Mouse (Mus musculus): ENCODE measurements around the gene Zfyve21. TPM values are rescaled to one million over a fixed set of nuclear protein-coding genes. Genes with fewer than 3 reads are reported as not detected.

Gene Zfyve21
- polyA plus RNA-seq, 1 experiment, result 23.8 TPM

- Histone ChIP-seq H3K4me1 (ENCODE audit: control insufficient read depth, insufficient read depth, low read length) (no peaks in the 10 kb centered on the region), H3K4me3 (ENCODE audit: control insufficient read depth, low read depth, low read length) (no peak overlapping the region), H3K36me3 (ENCODE audit: control insufficient read depth, insufficient read depth, low read length) (peaks cover 5% of the 10 kb centered on the region), H3K27ac (ENCODE audit: control insufficient read depth, insufficient read depth, low read depth, low read length) (no peak overlapping the region), H3K27me3 (ENCODE audit: control insufficient read depth, insufficient read depth, low read length) (no peaks in the 10 kb centered on the region)
- TF ChIP-seq POLR2A (IDR thresholded peaks at IDR 0.05; ENCODE audit: control insufficient read depth, low read depth, low read length) (no peak), CTCF (IDR thresholded peaks at IDR 0.05; ENCODE audit: control insufficient read depth, insufficient read depth, insufficient replicate concordance, low read depth, low read length) (no peak)
Observed at GRCm38 (mm10) chr12:111829954-111830353, 16.0 kb downstream of the Zfyve21 start.

GRCm38 (mm10) chr12:111830375-111830774 lies 16.4 kb downstream of the Zfyve21 start:
- Histone ChIP-seq H3K27me3 (ENCODE audit: control insufficient read depth, insufficient read depth, low read length) (no peaks in the 10 kb centered on the region), H3K4me3 (ENCODE audit: control insufficient read depth, low read depth, low read length) (no peak overlapping the region), H3K27ac (ENCODE audit: control insufficient read depth, insufficient read depth, low read depth, low read length) (no peak overlapping the region), H3K4me1 (ENCODE audit: control insufficient read depth, insufficient read depth, low read length) (no peaks in the 10 kb centered on the region), H3K36me3 (ENCODE audit: control insufficient read depth, insufficient read depth, low read length) (peaks cover 5% of the 10 kb centered on the region)
- TF ChIP-seq POLR2A (IDR thresholded peaks at IDR 0.05; ENCODE audit: control insufficient read depth, low read depth, low read length) (no peak), CTCF (IDR thresholded peaks at IDR 0.05; ENCODE audit: control insufficient read depth, insufficient read depth, insufficient replicate concordance, low read depth, low read length) (no peak)

- Histone ChIP-seq H3K4me3 (ENCODE audit: control insufficient read depth, low read depth, low read length) (no peak overlapping the region), H3K36me3 (ENCODE audit: control insufficient read depth, insufficient read depth, low read length) (peaks cover 6% of the 10 kb centered on the region), H3K4me1 (ENCODE audit: control insufficient read depth, insufficient read depth, low read length) (no peaks in the 10 kb centered on the region), H3K27me3 (ENCODE audit: control insufficient read depth, insufficient read depth, low read length) (no peaks in the 10 kb centered on the region), H3K27ac (ENCODE audit: control insufficient read depth, insufficient read depth, low read depth, low read length) (no peak overlapping the region)
- no peak for TF ChIP-seq CTCF (IDR thresholded peaks at IDR 0.05; ENCODE audit: control insufficient read depth, insufficient read depth, insufficient replicate concordance, low read depth, low read length)
- no peak for TF ChIP-seq POLR2A (IDR thresholded peaks at IDR 0.05; ENCODE audit: control insufficient read depth, low read depth, low read length)
Observed at GRCm38 (mm10) chr12:111832643-111833042, 18.7 kb downstream of the Zfyve21 start.

GRCm38 (mm10) chr12:111833457-111833856 lies 19.5 kb downstream of the Zfyve21 start:
- no peaks in the 10 kb centered on the region for H3K27me3 ChIP-seq (ENCODE audit: control insufficient read depth, insufficient read depth, low read length)
- H3K36me3 ChIP-seq (ENCODE audit: control insufficient read depth, insufficient read depth, low read length), result peaks cover 6% of the 10 kb centered on the region
- TF ChIP-seq POLR2A (IDR thresholded peaks at IDR 0.05; ENCODE audit: control insufficient read depth, low read depth, low read length) (no peak), CTCF (IDR thresholded peaks at IDR 0.05; ENCODE audit: control insufficient read depth, insufficient read depth, insufficient replicate concordance, low read depth, low read length) (no peak)
- no peak overlapping the region for H3K27ac ChIP-seq (ENCODE audit: control insufficient read depth, insufficient read depth, low read depth, low read length)
- H3K4me3 ChIP-seq (ENCODE audit: control insufficient read depth, low read depth, low read length), result no peak overlapping the region
- H3K4me1 ChIP-seq (ENCODE audit: control insufficient read depth, insufficient read depth, low read length), result no peaks in the 10 kb centered on the region

- Histone ChIP-seq H3K4me3 (ENCODE audit: control insufficient read depth, low read depth, low read length) (no peak overlapping the region), H3K27me3 (ENCODE audit: control insufficient read depth, insufficient read depth, low read length) (no peaks in the 10 kb centered on the region), H3K36me3 (ENCODE audit: control insufficient read depth, insufficient read depth, low read length) (peaks cover 10% of the 10 kb centered on the region), H3K4me1 (ENCODE audit: control insufficient read depth, insufficient read depth, low read length) (no peaks in the 10 kb centered on the region), H3K27ac (ENCODE audit: control insufficient read depth, insufficient read depth, low read depth, low read length) (no peak overlapping the region)
- TF ChIP-seq CTCF (IDR thresholded peaks at IDR 0.05; ENCODE audit: control insufficient read depth, insufficient read depth, insufficient replicate concordance, low read depth, low read length), result no peak
- TF ChIP-seq POLR2A (IDR thresholded peaks at IDR 0.05; ENCODE audit: control insufficient read depth, low read depth, low read length), result no peak
Observed at GRCm38 (mm10) chr12:111842565-111843433, 28.8 kb downstream of the Zfyve21 start.

GRCm38 (mm10) chr12:111843470-111843869 lies 29.5 kb downstream of the Zfyve21 start:
- H3K27ac ChIP-seq (ENCODE audit: control insufficient read depth, insufficient read depth, low read depth, low read length), result no peak overlapping the region

GRCm38 (mm10) chr12:111845953-111846352 lies 32.0 kb downstream of the Zfyve21 start:
- Histone ChIP-seq H3K27ac (ENCODE audit: control insufficient read depth, insufficient read depth, low read depth, low read length) (no peak overlapping the region), H3K4me3 (ENCODE audit: control insufficient read depth, low read depth, low read length) (no peak overlapping the region), H3K36me3 (ENCODE audit: control insufficient read depth, insufficient read depth, low read length) (peaks cover 7% of the 10 kb centered on the region; the same call in 1 of the 2 replicates), H3K27me3 (ENCODE audit: control insufficient read depth, insufficient read depth, low read length) (no peaks in the 10 kb centered on the region), H3K4me1 (ENCODE audit: control insufficient read depth, insufficient read depth, low read length) (0 out of 2 replicates have a peak, but pooled peaks cover 2% of the 10 kb centered on the region)
- TF ChIP-seq CTCF (IDR thresholded peaks at IDR 0.05; ENCODE audit: control insufficient read depth, insufficient read depth, insufficient replicate concordance, low read depth, low read length), result no peak
- no peak for TF ChIP-seq POLR2A (IDR thresholded peaks at IDR 0.05; ENCODE audit: control insufficient read depth, low read depth, low read length)

More at GRCm38 (mm10) chr12:111843470-111843869, 29.5 kb downstream of the Zfyve21 start:
- Histone ChIP-seq H3K36me3 (ENCODE audit: control insufficient read depth, insufficient read depth, low read length) (peaks cover 10% of the 10 kb centered on the region), H3K4me3 (ENCODE audit: control insufficient read depth, low read depth, low read length) (no peak overlapping the region), H3K27me3 (ENCODE audit: control insufficient read depth, insufficient read depth, low read length) (no peaks in the 10 kb centered on the region), H3K4me1 (ENCODE audit: control insufficient read depth, insufficient read depth, low read length) (no peaks in the 10 kb centered on the region)
- TF ChIP-seq POLR2A (IDR thresholded peaks at IDR 0.05; ENCODE audit: control insufficient read depth, low read depth, low read length), result no peak
- no peak for TF ChIP-seq CTCF (IDR thresholded peaks at IDR 0.05; ENCODE audit: control insufficient read depth, insufficient read depth, insufficient replicate concordance, low read depth, low read length)
